ENCODE assay signal across 27 mouse cellular contexts in the genomic region with DNA sequence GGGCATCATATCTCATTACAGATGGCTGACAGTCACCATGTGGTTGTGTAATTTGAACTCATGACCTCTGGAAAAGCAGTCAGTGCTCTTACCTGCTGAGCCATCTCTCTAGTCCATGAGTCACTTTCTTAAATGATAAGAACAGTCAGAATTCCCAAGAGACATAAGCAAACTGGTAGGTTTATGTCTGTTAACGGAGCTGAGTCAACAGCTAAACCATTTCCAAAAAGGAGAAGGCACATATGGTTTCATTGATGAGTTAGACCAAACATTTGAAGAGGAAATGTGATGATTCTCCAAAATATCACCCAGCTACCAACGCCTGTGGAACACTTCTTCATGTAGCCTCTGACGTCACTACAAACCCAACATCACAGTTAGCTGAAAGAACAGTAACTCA. TPM values are rescaled to one million over a fixed set of nuclear protein-coding genes. Genes with fewer than 3 reads are reported as not detected.
DNase-seq lines count a peak whose midpoint lies in the region; ATAC-seq lines count a peak whose summit lies in the region.
"Had no signal": no experiment of that assay in that cellular context is flagged by ENCODE, and none has a peak within 500 bp of the region (broad histone marks: within the 10 kb centered on the region; RNA-seq: fewer than 3 reads in every experiment).

No protein-coding gene starts in this region.

- no peak for DNase-seq in frontal cortex, postnatal 25 days (ENCODE audit: low spot score in 2 of 2)
- peak; percentile 60 for DNase-seq in 3T3-L1 (ENCODE audit: low read depth, low spot score)
- peak; percentile 69 for DNase-seq in brain, adult 2 months (ENCODE audit: low read depth, low spot score)
- DNase-seq in heart, adult 18-20 months = no peak
- DNase-seq: adrenal gland, adult 2 months; adrenal gland, postnatal 10 days; adrenal gland, postnatal 25 days; cerebellum, adult 11-12 months; cerebellum, adult 2 months; cerebellum, adult 9-10 months; cerebellum, postnatal 10 days; cerebellum, postnatal 25 days; forebrain, postnatal 0 days had no signal

- peak; percentile 70 for ATAC-seq in frontal cortex, adult (ENCODE audit: low TSS enrichment)
- ATAC-seq in CD4-positive, CD25-positive, alpha-beta regulatory T cell, adult 4 months = no peak
- ATAC-seq: forebrain, embryonic 13.5 days; forebrain, embryonic 15.5 days; forebrain, postnatal 0 days had no signal

RNA-seq across cellular contexts. Expression of gene Pdcl3, which starts 13.7 kb away (rescaled TPM):
- total RNA-seq in heart, adult 18-20 months (2021) = 10 to 100 TPM; 69.7 to 80.5 TPM
- 100 to 1,000 TPM; 146 to 148 TPM for polyA plus RNA-seq in CD4-positive, CD25-positive, alpha-beta regulatory T cell, adult 4 months (2017; shearing (Covaris generic))

RNA-seq across cellular contexts. Expression of gene Nms, which starts 32.8 kb away (rescaled TPM):
- total RNA-seq in heart, adult 18-20 months (2021) = not detected
- not detected for polyA plus RNA-seq in CD4-positive, CD25-positive, alpha-beta regulatory T cell, adult 4 months (2017; shearing (Covaris generic))
- total RNA-seq: adrenal gland, adult 2 months; adrenal gland, postnatal 10 days; adrenal gland, postnatal 25 days; adrenal gland, postnatal 4 days; CH12.LX; G1E had no signal
- polyA plus RNA-seq: adrenal gland, adult 2 months; C2C12; cerebellum, adult 2 months; cortical plate, adult 2 months; embryonic facial prominence, embryonic 10.5 days; embryonic facial prominence, embryonic 12.5 days; embryonic facial prominence, embryonic 14.5 days; forebrain, embryonic 11.5 days; forebrain, embryonic 13.5 days; frontal cortex, adult 2 months; G1E had no signal

Comparison
In these comparisons a context has a peak if more than half of its experiments do, and no peak if none do; other contexts are left out.
1. DNase-seq: peak in 3T3-L1 (single experiment) and brain, adult 2 months (single experiment); none in frontal cortex, postnatal 25 days (0 of 2) and heart, adult 18-20 months (0 of 2).